Mouse (Mus musculus) limb, embryonic 11.5 days (tissue): Measurements from ENCODE around the gene Rgs9bp. TPM values are rescaled to one million over a fixed set of nuclear protein-coding genes. Genes with fewer than 3 reads are reported as not detected.

Source experiments
- ATAC-seq: fragments of 200-750 bp; cut with Nextera tagmentation; 2 replicates; pipeline ENCODE4 v1.8.0; 2017; ENCODE audit warnings: low read depth; ENCODE audit not compliant: insufficient number of reproducible peaks, low FRiP score, low TSS enrichment
- DNase-seq: peaks from one replicate; pipeline ENCODE4 v3.0.0-alpha.2; 2015; ENCODE audit warnings: low spot score
- H3K27ac ChIP-seq: fragments of 300-500 bp; sonication (generic); replicated peaks from 2 replicates; pipeline ENCODE4 v1.5.1; 2014; ENCODE audit warnings: low read depth, mild to moderate bottlenecking, low read length
- H3K27me3 ChIP-seq: fragments of 300-500 bp; sonication (generic); 2 replicates; pipeline ENCODE4 v1.6.1; 2014; ENCODE audit warnings: mild to moderate bottlenecking, low read length, mixed read lengths; ENCODE audit not compliant: control insufficient read depth, insufficient read depth
- H3K36me3 ChIP-seq: fragments of 300-500 bp; sonication (generic); 2 replicates; pipeline ENCODE4 v1.6.1; 2014; ENCODE audit warnings: mild to moderate bottlenecking, low read length, moderate library complexity, mixed read lengths; ENCODE audit not compliant: control insufficient read depth, insufficient read depth
- H3K4me1 ChIP-seq: fragments of 300-500 bp; sonication (generic); 2 replicates; pipeline ENCODE4 v1.6.1; 2014; ENCODE audit warnings: low read length, mixed read lengths; ENCODE audit not compliant: control insufficient read depth, insufficient read depth
- H3K4me2 ChIP-seq: fragments of 300-500 bp; sonication (generic); 2 replicates; pipeline ENCODE4 v1.6.1; 2014; ENCODE audit warnings: low read depth, mild to moderate bottlenecking, moderate library complexity; ENCODE audit not compliant: severe bottlenecking
- H3K4me3 ChIP-seq: fragments of 300-500 bp; sonication (generic); 2 replicates; pipeline ENCODE4 v1.5.1; 2014; ENCODE audit warnings: low read depth, low read length
- H3K9ac ChIP-seq: fragments of 300-500 bp; sonication (generic); 2 replicates; pipeline ENCODE4 v1.6.1; 2014; ENCODE audit warnings: mild to moderate bottlenecking, low read length
- H3K9me3 ChIP-seq: fragments of 300-500 bp; sonication (generic); 2 replicates; pipeline ENCODE4 v1.6.1; 2016; ENCODE audit warnings: low read length; ENCODE audit not compliant: control insufficient read depth
- WGBS: fragments of 180-500 bp; shearing (Covaris S2); extraction: QIAGEN DNeasy Blood & Tissue Kit; methylation state at CpG from one replicate; pipeline ENCODE4 v1.1.7; 2014; 5-methylcytosine and 5-hydroxymethylcytosine counted together
- polyA plus RNA-seq: library from polyadenylated mRNA; unstranded; fragments of >200 nt; fragmentation: Nextera tagmentation; extraction: Ambion mirVana; gene quantifications from 2 replicates; pipeline ENCODE4 v1.2.1, GENCODE M21; 2014

Gene Rgs9bp
- polyA plus RNA-seq, result 0.20 and 0.40 TPM in 2 replicates

DNA sequence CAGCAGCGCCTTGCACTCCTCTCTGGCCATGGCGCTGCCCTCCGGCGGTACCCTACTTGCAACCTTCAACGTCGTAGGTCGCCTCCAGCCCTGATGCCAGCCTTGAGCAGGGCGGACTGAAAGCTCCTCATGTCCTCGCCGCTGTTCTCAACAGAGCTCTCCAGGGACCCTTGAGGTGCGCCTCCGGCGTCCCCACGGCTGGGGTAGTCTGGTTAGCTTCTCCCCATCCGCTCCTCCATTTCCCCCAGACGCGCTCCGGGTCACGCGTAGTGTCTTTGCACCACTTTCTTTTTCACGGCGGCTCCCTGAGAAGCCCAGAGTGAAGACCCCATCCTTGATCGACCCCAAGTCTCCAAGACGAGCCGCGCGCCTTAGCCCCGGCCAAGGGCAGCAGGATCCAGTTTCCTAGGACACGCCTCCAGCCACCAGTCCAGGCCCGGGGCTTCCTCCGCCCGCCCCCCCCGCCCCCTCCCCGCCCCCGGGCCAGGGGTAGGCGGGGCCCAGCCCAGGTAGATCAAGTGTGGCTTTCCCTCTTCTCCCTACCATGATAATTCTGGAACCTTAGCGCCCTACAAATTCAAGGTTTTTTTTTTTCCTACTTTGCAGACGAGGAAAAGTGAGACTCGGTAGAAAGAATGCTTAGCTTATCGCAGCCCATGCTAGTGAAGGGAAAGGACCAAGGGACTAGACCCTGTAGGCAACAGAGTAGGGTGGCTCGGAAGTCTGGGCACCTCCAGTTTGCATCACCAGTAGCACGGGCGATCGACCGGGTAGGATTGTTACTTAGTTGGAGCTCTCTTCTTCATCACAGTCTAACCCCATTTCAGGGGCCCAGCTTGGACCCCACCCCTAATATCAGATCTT is at the start of gene Rgs9bp:
Gene Rgs9bp (minus strand): TSS at position 392 of the 864 bp plus-strand sequence.
- no peak within 1 kb of the TSS for H3K27ac ChIP-seq
- peak within 1 kb of the TSS; percentile 98 for H3K4me2 ChIP-seq
- ATAC-seq, result peak; percentile 76
- H3K4me1 ChIP-seq, result peaks cover 13% of the 10 kb centered on the region
- no peaks in the 10 kb centered on the region for H3K36me3 ChIP-seq
- WGBS, result under 1% methylated on average over 44 of the region's 45 CpGs
- peak within 1 kb of the TSS; percentile 69 for H3K9ac ChIP-seq
- DNase-seq, result peak; percentile 84
- H3K4me3 ChIP-seq, result peak within 1 kb of the TSS; percentile 59
- peaks cover 23% of the 10 kb centered on the region for H3K27me3 ChIP-seq
- H3K9me3 ChIP-seq, result no peaks in the 10 kb centered on the region

DNA sequence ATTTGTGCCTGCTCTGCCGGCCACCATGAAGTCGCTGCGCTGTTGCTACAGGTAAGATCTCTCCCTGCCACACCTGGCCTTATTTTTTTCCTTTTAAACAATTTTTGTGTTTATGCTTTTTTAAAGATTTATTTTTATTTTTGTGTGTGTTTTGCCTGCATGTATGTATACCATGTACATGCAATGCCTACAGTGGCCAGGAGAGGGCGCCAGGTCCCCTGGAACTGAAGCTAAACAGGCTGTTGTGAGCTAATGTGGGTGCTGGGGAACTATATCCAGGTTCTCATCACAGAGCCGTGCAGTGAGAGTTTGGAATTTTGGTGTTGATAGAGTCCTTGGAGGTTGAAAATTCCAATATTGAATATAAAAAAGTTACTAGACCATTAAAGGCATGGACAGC is 43.1 kb upstream of the Rgs9bp start:
- H3K4me2 ChIP-seq, result no peak overlapping the region
- H3K4me1 ChIP-seq, result no peaks in the 10 kb centered on the region
- no peak overlapping the region for H3K27ac ChIP-seq
- 70% methylated on average over 5 of the region's 5 CpGs for WGBS
- no peak for ATAC-seq
- H3K9me3 ChIP-seq, result no peaks in the 10 kb centered on the region
- H3K4me3 ChIP-seq, result no peak overlapping the region
- no peak overlapping the region for H3K9ac ChIP-seq
- peaks cover 13% of the 10 kb centered on the region; the same call in 1 of the 2 replicates for H3K36me3 ChIP-seq
- DNase-seq, result peak; percentile 71
- H3K27me3 ChIP-seq, result no peaks in the 10 kb centered on the region

DNA sequence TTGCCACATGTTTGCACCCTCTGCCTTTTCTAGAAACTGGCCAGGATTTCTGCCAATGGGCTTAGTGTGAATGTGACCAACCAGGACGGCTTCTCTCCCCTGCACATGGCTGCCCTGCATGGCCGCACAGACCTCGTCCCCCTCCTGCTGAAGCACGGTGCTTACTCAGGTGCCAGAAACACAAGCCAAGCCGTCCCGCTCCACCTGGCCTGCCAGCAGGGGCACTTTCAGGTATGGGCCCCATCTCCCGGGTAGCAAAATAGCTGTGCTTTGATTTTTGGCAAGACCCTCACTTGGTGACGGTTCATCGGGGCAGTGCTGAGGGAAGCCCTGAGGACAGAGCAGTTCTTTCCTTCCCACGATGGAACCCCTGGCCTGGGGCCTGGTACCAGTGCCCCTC is 42.0 kb upstream of the Rgs9bp start:
- DNase-seq, result no peak
- ATAC-seq, result no peak
- Histone ChIP-seq H3K4me2 (no peak overlapping the region), H3K9me3 (no peaks in the 10 kb centered on the region), H3K4me1 (no peaks in the 10 kb centered on the region), H3K36me3 (peaks cover 15% of the 10 kb centered on the region; the same call in 1 of the 2 replicates), H3K4me3 (no peak overlapping the region), H3K9ac (no peak overlapping the region), H3K27ac (no peak overlapping the region), H3K27me3 (no peaks in the 10 kb centered on the region)
- 94% methylated on average over 10 of the region's 10 CpGs for WGBS

DNA sequence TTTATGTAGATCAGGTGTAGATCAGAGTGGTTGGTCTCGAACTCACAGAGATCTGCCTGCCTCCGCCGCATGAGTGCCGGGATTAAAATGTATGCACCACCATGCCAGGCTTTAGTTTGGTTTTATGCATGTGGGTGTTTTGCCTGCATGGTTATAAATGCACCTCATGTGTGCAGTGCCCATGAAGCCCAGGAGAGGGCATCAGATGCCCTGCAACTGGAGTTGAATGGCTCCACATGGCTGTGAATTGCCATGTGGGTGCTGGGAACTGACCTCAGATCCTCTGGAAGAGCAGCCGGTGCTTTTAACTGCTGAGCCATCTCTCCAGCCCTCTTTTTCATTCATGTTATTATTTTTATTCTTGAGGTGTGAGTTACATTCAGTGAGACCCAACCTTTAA is 40.7 kb upstream of the Rgs9bp start:
- no peak overlapping the region for H3K4me2 ChIP-seq
- WGBS, result 95% methylated on average over 5 of the region's 5 CpGs
- no peak overlapping the region for H3K27ac ChIP-seq
- H3K36me3 ChIP-seq, result peaks cover 10% of the 10 kb centered on the region; the same call in 1 of the 2 replicates
- no peak for ATAC-seq
- H3K4me1 ChIP-seq, result no peaks in the 10 kb centered on the region
- H3K9me3 ChIP-seq, result no peaks in the 10 kb centered on the region
- no peak overlapping the region for H3K4me3 ChIP-seq
- no peak for DNase-seq
- H3K27me3 ChIP-seq, result no peaks in the 10 kb centered on the region
- H3K9ac ChIP-seq, result no peak overlapping the region

DNA sequence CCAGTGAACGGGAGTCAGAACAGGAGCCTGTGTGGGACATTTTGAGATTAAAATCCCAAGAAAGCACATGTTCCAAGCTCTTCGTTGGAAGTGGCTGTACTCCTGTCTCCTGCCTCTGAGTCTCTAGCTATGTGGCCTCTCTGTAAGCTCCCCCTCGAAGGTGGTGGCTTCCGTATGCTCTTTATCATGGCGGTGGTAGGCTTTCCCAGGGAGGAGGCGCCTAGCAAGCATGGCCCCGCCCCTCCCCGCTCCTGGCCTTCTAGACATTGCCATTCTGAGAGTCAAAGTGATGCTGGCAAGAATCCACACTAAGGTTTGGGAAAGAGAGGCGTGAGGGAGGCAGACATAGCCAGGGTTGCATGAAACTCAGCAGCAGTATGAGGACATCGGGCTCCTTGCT is 37.2 kb upstream of the Rgs9bp start:
- DNase-seq (no peak), ATAC-seq (no peak)
- Histone ChIP-seq H3K4me2 (no peak overlapping the region), H3K36me3 (peaks cover 13% of the 10 kb centered on the region; the same call in 1 of the 2 replicates), H3K27ac (no peak overlapping the region), H3K9me3 (no peaks in the 10 kb centered on the region), H3K4me1 (no peaks in the 10 kb centered on the region), H3K4me3 (no peak overlapping the region), H3K27me3 (no peaks in the 10 kb centered on the region), H3K9ac (no peak overlapping the region)
- 88% methylated on average over 10 of the region's 10 CpGs for WGBS

DNA sequence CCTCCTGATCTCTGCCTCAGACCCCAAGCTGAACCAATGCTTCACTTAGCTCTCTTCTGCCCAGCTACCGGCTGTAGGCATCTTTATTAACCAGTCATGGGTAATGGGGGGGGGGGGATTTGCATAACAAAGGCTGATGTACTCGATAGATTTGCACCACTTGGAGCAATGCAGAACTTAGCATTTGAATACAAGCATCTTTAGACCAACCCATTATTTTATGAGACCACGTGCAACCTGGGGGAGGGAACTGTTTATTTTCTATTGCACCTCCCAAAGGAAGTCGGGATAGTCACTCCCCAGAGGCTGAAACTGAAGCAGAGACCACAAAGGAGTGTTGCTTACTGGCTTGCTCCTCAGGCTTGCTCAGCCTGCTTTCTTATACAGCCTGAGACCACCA is 32.1 kb upstream of the Rgs9bp start:
- Histone ChIP-seq H3K36me3 (peaks cover 8% of the 10 kb centered on the region; the same call in 1 of the 2 replicates), H3K4me2 (no peak overlapping the region), H3K9ac (no peak overlapping the region), H3K4me3 (no peak overlapping the region), H3K27ac (no peak overlapping the region), H3K27me3 (no peaks in the 10 kb centered on the region), H3K9me3 (no peaks in the 10 kb centered on the region), H3K4me1 (no peaks in the 10 kb centered on the region)
- ATAC-seq (no peak), DNase-seq (no peak)
- 77% methylated on average over 4 of the region's 4 CpGs for WGBS

DNA sequence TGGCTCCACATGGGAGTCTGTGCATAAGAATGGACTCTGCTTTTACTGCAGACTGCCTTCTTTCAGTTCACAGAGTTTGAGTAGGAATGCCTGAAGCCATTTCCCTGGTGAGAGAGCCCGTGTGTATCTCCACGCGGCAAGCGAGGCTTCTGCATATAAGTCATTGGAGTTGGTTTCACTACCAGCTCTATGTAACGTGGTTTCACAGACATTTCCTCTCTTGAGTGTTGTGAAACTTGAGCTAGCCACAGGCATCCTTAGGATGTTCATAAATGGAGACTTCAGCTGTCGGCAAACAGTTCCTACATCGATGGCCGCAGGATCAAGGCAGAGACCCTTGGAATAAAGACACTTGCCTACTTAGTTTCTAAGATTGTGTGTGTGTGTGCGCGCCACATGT is 23.9 kb upstream of the Rgs9bp start:
- 95% methylated on average over 10 of the region's 10 CpGs for WGBS
- Histone ChIP-seq H3K27ac (no peak overlapping the region), H3K9ac (no peak overlapping the region)

DNA sequence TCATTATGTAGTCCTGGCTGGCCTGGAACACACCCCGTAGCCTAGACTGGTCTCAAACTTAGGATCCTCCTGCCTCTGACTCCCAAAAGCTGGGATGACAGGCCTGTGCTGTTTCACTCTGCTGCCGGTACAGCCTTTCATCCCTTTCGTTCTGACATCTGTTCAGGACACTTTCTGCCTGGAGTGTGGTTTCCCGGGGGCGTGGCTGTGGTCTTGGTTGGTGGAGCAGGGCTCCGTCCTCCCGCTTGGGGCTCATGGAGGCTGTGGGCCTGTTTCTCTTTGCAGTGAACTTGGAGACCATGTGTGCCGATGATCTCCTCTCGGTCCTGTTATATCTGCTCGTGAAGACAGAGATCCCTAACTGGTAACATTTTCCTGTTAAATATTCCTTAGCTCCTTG is 21.4 kb upstream of the Rgs9bp start:
- peaks cover 21% of the 10 kb centered on the region for H3K36me3 ChIP-seq
- no peaks in the 10 kb centered on the region for H3K27me3 ChIP-seq
- H3K4me3 ChIP-seq, result no peak overlapping the region
- no peak overlapping the region for H3K27ac ChIP-seq
- ATAC-seq, result no peak
- H3K4me1 ChIP-seq, result no peaks in the 10 kb centered on the region
- H3K9me3 ChIP-seq, result no peaks in the 10 kb centered on the region
- H3K9ac ChIP-seq, result no peak overlapping the region
- DNase-seq, result no peak
- no peak overlapping the region for H3K4me2 ChIP-seq
- WGBS, result 92% methylated on average over 10 of the region's 10 CpGs

More for the DNA sequence above, 23.9 kb upstream of the Rgs9bp start:
- no peak for ATAC-seq
- Histone ChIP-seq H3K4me1 (no peaks in the 10 kb centered on the region), H3K9me3 (no peaks in the 10 kb centered on the region), H3K36me3 (peaks cover 12% of the 10 kb centered on the region), H3K4me2 (no peak overlapping the region), H3K27me3 (no peaks in the 10 kb centered on the region), H3K4me3 (no peak overlapping the region)
- no peak for DNase-seq
